Mouse (Mus musculus): ENCODE data around the gene B3galnt2.

DNA sequence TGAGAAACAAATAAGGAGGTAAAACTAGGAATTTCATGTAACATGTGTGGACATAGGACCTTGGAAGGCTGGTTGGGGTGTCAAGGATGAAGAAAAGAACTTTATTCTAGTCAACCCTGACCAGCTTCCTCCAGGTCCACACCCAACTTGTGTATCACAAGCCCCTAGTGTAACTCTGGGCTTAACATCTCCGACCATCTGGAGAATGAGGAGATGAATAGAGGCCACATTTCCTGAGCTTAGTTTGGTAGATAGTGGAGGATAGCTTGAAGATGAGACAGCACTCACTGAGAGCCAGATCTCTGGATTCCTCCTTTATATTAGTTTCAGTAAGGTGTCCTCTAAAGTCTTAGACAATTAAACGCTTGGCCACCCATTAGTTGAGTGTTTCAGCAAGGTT, 24.3 kb upstream of the B3galnt2 start:
- no peak for TF ChIP-seq CTCF (IDR thresholded peaks at IDR 0.05; ENCODE audit: low read depth)
- TF ChIP-seq EP300 (IDR thresholded peaks at IDR 0.05; ENCODE audit: low read depth): no peak
